Mouse (Mus musculus) intestine, embryonic 16.5 days (tissue): ENCODE measurements around the gene Gtf2h5. TPM values are rescaled to one million over a fixed set of nuclear protein-coding genes. Genes with fewer than 3 reads are reported as not detected.

Experiments
- ATAC-seq: fragments of 200-750 bp; cut with Nextera tagmentation; 2 replicates; pipeline ENCODE4 v1.8.0; 2017; ENCODE audit warnings: moderate TSS enrichment, moderate library complexity
- H3K27ac ChIP-seq: fragments of 300-500 bp; sonication (generic); 2 replicates; pipeline ENCODE4 v1.5.1; 2014; ENCODE audit warnings: mild to moderate bottlenecking, low read length
- H3K27me3 ChIP-seq: fragments of 300-500 bp; sonication (generic); replicated peaks from 2 replicates; pipeline ENCODE4 v1.6.1; 2014; ENCODE audit warnings: low read length, control low read depth, mixed read lengths; ENCODE audit not compliant: control insufficient read depth, insufficient read depth
- H3K36me3 ChIP-seq: fragments of 300-500 bp; sonication (generic); 2 replicates; pipeline ENCODE4 v1.6.1; 2014; ENCODE audit warnings: low read length, control low read depth; ENCODE audit not compliant: control insufficient read depth, insufficient read depth
- H3K4me1 ChIP-seq: fragments of 300-500 bp; sonication (generic); 2 replicates; pipeline ENCODE4 v1.6.1; 2014; ENCODE audit warnings: low read length, control low read depth, mixed read lengths; ENCODE audit not compliant: control insufficient read depth, insufficient read depth
- H3K4me2 ChIP-seq: fragments of 300-500 bp; sonication (generic); 2 replicates; pipeline ENCODE4 v1.6.1; 2014; ENCODE audit warnings: low read depth, low read length, control low read depth
- H3K4me3 ChIP-seq: fragments of 300-500 bp; sonication (generic); 2 replicates; pipeline ENCODE4 v1.5.1; 2014; ENCODE audit warnings: mild to moderate bottlenecking, low read length
- H3K9ac ChIP-seq: fragments of 300-500 bp; sonication (generic); 2 replicates; pipeline ENCODE4 v1.6.1; 2014; ENCODE audit warnings: low read depth, low read length
- H3K9me3 ChIP-seq: fragments of 300-500 bp; sonication (generic); 2 replicates; pipeline ENCODE4 v1.6.1; 2016; ENCODE audit warnings: low read length, control low read depth; ENCODE audit not compliant: control insufficient read depth
- WGBS: fragments of 180-500 bp; shearing (Covaris S2); extraction: QIAGEN DNeasy Blood & Tissue Kit; methylation state at CpG from one replicate; pipeline ENCODE4 v1.1.7; 2014; 5-methylcytosine and 5-hydroxymethylcytosine counted together
- polyA plus RNA-seq: library from polyadenylated mRNA; unstranded; fragments of >200 nt; fragmentation: Nextera tagmentation; extraction: Ambion mirVana; gene quantifications from 2 replicates; pipeline ENCODE4 v1.2.1, GENCODE M21; 2015

Gene Gtf2h5
- 138 and 151 TPM in 2 replicates for polyA plus RNA-seq

GRCm38 (mm10) chr17:6079287-6080122 lies at the start of gene Gtf2h5, which contains the start of gene Serac1:
Gtf2h5 (plus strand) TSS chr17:6079786.
Serac1 (minus strand) TSS chr17:6079741.
- peak within 1 kb of the TSS; percentile 92 for H3K27ac ChIP-seq
- H3K4me2 ChIP-seq: peak within 1 kb of the TSS; percentile 77
- no peaks in the 10 kb centered on the region for H3K4me1 ChIP-seq
- H3K27me3 ChIP-seq: no peaks in the 10 kb centered on the region
- H3K9me3 ChIP-seq: no peaks in the 10 kb centered on the region
- peak within 1 kb of the TSS; percentile 91 for H3K9ac ChIP-seq
- peak; percentile 99 for ATAC-seq
- WGBS: under 1% methylated on average over 69 of the region's 70 CpGs
- peak within 1 kb of the TSS; percentile 87 for H3K4me3 ChIP-seq
- H3K36me3 ChIP-seq: 0 out of 2 replicates have a peak, but pooled peaks cover 6% of the 10 kb centered on the region

- H3K36me3 ChIP-seq: 0 out of 2 replicates have a peak, but pooled peaks cover 3% of the 10 kb centered on the region
- H3K4me2 ChIP-seq: no peak overlapping the region
- peaks cover 5% of the 10 kb centered on the region; the same call in 1 of the 2 replicates for H3K4me1 ChIP-seq
- H3K9me3 ChIP-seq: no peaks in the 10 kb centered on the region
- WGBS: 65% methylated on average over 8 of the region's 8 CpGs
- no peak overlapping the region for H3K9ac ChIP-seq
- H3K27ac ChIP-seq: no peak overlapping the region
- ATAC-seq: no peak
- no peaks in the 10 kb centered on the region for H3K27me3 ChIP-seq
- no peak overlapping the region for H3K4me3 ChIP-seq
These were observed 43.9 kb upstream of the Gtf2h5 start for GRCm38 (mm10) chr17:6035661-6036060.

DNA sequence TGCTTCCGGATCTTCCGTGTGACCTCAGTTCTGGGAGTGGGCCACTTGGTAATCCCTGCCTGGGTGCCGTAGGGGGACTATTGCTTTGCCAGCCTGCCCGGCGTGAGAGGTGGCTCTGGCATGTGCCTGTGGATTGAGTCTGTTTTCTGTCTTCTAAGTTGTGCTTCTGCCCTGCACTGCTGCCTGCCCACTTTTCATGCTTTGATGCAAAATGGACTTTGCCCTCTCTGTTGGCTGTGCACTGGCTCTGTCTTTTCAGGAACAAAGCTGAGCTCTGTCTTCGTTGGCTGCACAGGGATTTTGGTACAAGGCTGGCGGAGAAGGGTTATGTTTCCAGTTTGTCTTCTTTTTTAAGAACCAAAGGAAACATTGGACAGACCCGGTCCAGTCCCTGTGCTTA lies 43.1 kb upstream of the Gtf2h5 start:
- no peaks in the 10 kb centered on the region for H3K9me3 ChIP-seq
- 62% methylated on average over 8 of the region's 8 CpGs for WGBS
- H3K4me1 ChIP-seq: peaks cover 5% of the 10 kb centered on the region; the same call in 1 of the 2 replicates
- H3K27ac ChIP-seq: no peak overlapping the region
- no peaks in the 10 kb centered on the region for H3K27me3 ChIP-seq
- no peak overlapping the region for H3K9ac ChIP-seq
- H3K36me3 ChIP-seq: 0 out of 2 replicates have a peak, but pooled peaks cover 3% of the 10 kb centered on the region
- H3K4me2 ChIP-seq: no peak overlapping the region
- ATAC-seq: peak; percentile 90
- H3K4me3 ChIP-seq: no peak overlapping the region

GRCm38 (mm10) chr17:6036872-6037271 lies 42.7 kb upstream of the Gtf2h5 start:
- H3K27ac ChIP-seq: no peak overlapping the region
- 0 out of 2 replicates have a peak, but pooled peaks cover 3% of the 10 kb centered on the region for H3K36me3 ChIP-seq
- ATAC-seq: peak; percentile 30; the same call in 1 of the 2 replicates
- H3K4me3 ChIP-seq: no peak overlapping the region
- H3K9ac ChIP-seq: no peak overlapping the region
- peaks cover 5% of the 10 kb centered on the region; the same call in 1 of the 2 replicates for H3K4me1 ChIP-seq
- H3K27me3 ChIP-seq: no peaks in the 10 kb centered on the region
- H3K9me3 ChIP-seq: no peaks in the 10 kb centered on the region
- WGBS: 84% methylated on average over 11 of the region's 11 CpGs
- H3K4me2 ChIP-seq: no peak overlapping the region

GRCm38 (mm10) chr17:6037507-6037906 lies 42.1 kb upstream of the Gtf2h5 start:
- WGBS: 87% methylated on average over 10 of the region's 10 CpGs
- Histone ChIP-seq H3K4me3 (no peak overlapping the region), H3K9me3 (no peaks in the 10 kb centered on the region), H3K27me3 (no peaks in the 10 kb centered on the region), H3K4me2 (no peak overlapping the region), H3K4me1 (peaks cover 5% of the 10 kb centered on the region; the same call in 1 of the 2 replicates), H3K9ac (no peak overlapping the region), H3K36me3 (peaks cover 3% of the 10 kb centered on the region; the same call in 1 of the 2 replicates), H3K27ac (no peak overlapping the region)
- ATAC-seq: peak; percentile 63

DNA sequence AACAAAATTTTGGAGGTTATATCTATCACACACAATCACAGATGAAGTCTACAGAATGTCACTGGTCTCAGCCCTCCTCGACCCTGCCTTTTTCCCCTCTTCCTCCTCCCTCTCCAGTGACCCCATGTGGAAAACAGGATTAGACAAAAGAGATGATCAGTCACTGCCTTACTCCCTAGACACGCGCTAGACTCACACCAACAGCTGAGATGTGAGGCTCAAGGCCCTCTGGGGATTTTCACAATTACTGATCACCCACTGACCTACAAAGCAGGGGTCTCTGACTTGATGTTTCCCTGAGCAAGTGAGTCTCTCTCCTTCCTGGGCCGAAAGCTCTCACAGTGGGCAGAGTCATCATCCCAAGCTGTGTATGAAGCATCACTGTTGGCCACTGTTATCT lies 26.8 kb upstream of the Gtf2h5 start:
- ATAC-seq: no peak
- H3K4me2 ChIP-seq: no peak overlapping the region
- H3K9ac ChIP-seq: no peak overlapping the region
- no peaks in the 10 kb centered on the region for H3K27me3 ChIP-seq
- H3K9me3 ChIP-seq: no peaks in the 10 kb centered on the region
- H3K4me1 ChIP-seq: no peaks in the 10 kb centered on the region
- H3K36me3 ChIP-seq: no peaks in the 10 kb centered on the region
- H3K27ac ChIP-seq: no peak overlapping the region
- no peak overlapping the region for H3K4me3 ChIP-seq
- 75% methylated on average over 4 of the region's 4 CpGs for WGBS

GRCm38 (mm10) chr17:6054934-6055355 lies 24.6 kb upstream of the Gtf2h5 start:
- H3K27ac ChIP-seq: no peak overlapping the region
- H3K4me1 ChIP-seq: no peaks in the 10 kb centered on the region
- no peak for ATAC-seq
- no peaks in the 10 kb centered on the region for H3K27me3 ChIP-seq
- no peak overlapping the region for H3K9ac ChIP-seq
- no peak overlapping the region for H3K4me3 ChIP-seq
- no peak overlapping the region for H3K4me2 ChIP-seq
- no peaks in the 10 kb centered on the region for H3K9me3 ChIP-seq
- H3K36me3 ChIP-seq: no peaks in the 10 kb centered on the region
- 24% methylated on average over 5 of the region's 5 CpGs for WGBS

DNA sequence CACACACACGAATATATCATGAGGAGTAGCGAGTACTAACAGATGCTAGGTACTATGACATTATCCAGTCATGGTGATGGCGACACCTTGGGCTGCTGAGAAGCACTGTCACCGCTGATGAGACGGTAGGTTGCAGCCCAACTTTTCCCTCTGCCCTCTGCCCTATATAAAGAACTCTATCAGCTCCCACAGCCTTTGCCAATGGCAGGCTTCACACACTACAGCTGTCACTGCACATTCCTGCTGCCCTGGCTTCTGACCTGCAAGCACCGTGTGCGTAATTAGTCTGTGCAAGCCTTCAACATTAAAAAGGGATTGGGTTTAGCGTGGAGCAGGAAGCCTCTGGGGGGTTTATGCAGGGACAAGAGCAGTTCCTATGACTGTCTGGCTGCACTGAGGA lies 16.8 kb upstream of the Gtf2h5 start:
- 0 out of 2 replicates have a peak, but pooled peaks cover 10% of the 10 kb centered on the region for H3K36me3 ChIP-seq
- WGBS: 88% methylated on average over 8 of the region's 8 CpGs

GRCm38 (mm10) chr17:6063532-6063931 lies 16.1 kb upstream of the Gtf2h5 start:
- 89% methylated on average over 5 of the region's 5 CpGs for WGBS
- ATAC-seq: no peak
- Histone ChIP-seq H3K9ac (no peak overlapping the region), H3K27me3 (no peaks in the 10 kb centered on the region), H3K4me1 (no peaks in the 10 kb centered on the region), H3K27ac (no peak overlapping the region), H3K4me2 (no peak overlapping the region), H3K9me3 (no peaks in the 10 kb centered on the region), H3K36me3 (0 out of 2 replicates have a peak, but pooled peaks cover 10% of the 10 kb centered on the region), H3K4me3 (no peak overlapping the region)

More for the DNA sequence above, 16.8 kb upstream of the Gtf2h5 start:
- H3K27ac ChIP-seq: no peak overlapping the region
- no peak overlapping the region for H3K9ac ChIP-seq
- no peak overlapping the region for H3K4me3 ChIP-seq
- no peaks in the 10 kb centered on the region for H3K4me1 ChIP-seq
- no peak for ATAC-seq
- no peak overlapping the region for H3K4me2 ChIP-seq
- H3K27me3 ChIP-seq: no peaks in the 10 kb centered on the region
- no peaks in the 10 kb centered on the region for H3K9me3 ChIP-seq
